Comparison of ENCODE assay signal across 36 mouse cellular contexts in genomic region chr3:129766971-129767794, GRCm38 (mm10). TPM values are rescaled to one million over a fixed set of nuclear protein-coding genes. Genes with fewer than 3 reads are reported as not detected.
DNase-seq lines count a peak whose midpoint lies in the region; ATAC-seq lines count a peak whose summit lies in the region.
"Had no signal": no experiment of that assay in that cellular context is flagged by ENCODE, and none has a peak within 500 bp of the region (broad histone marks: within the 10 kb centered on the region; RNA-seq: fewer than 3 reads in every experiment).

No protein-coding gene starts in this region.

- no peaks in the 10 kb centered on the region for H3K27me3 ChIP-seq in kidney, embryonic 16.5 days (ENCODE audit: insufficient read depth, low read length)
- H3K27me3 ChIP-seq: embryonic facial prominence, embryonic 15.5 days; forebrain, embryonic 12.5 days; midbrain, embryonic 13.5 days; neural tube, embryonic 13.5 days had no signal

- H3K4me2 ChIP-seq in kidney, embryonic 16.5 days (replicated peaks; ENCODE audit: low read depth, low read length): no peak overlapping the region
- H3K4me2 ChIP-seq: embryonic facial prominence, embryonic 15.5 days; forebrain, embryonic 12.5 days; midbrain, embryonic 13.5 days; neural tube, embryonic 13.5 days had no signal

- H3K9me3 ChIP-seq in kidney, embryonic 16.5 days (ENCODE audit: low read length): peaks cover 3% of the 10 kb centered on the region; the same call in 1 of the 2 replicates
- H3K9me3 ChIP-seq: embryonic facial prominence, embryonic 10.5 days; embryonic facial prominence, embryonic 15.5 days; midbrain, embryonic 13.5 days had no signal

- no peaks in the 10 kb centered on the region for H3K36me3 ChIP-seq in kidney, embryonic 16.5 days (ENCODE audit: insufficient read depth, low read length)
- H3K36me3 ChIP-seq: embryonic facial prominence, embryonic 10.5 days; embryonic facial prominence, embryonic 15.5 days; forebrain, embryonic 12.5 days; midbrain, embryonic 13.5 days; neural tube, embryonic 13.5 days had no signal

- no peak overlapping the region for H3K27ac ChIP-seq in kidney, embryonic 16.5 days (ENCODE audit: low read length)
- H3K27ac ChIP-seq: embryonic facial prominence, embryonic 10.5 days; embryonic facial prominence, embryonic 15.5 days; forebrain, embryonic 12.5 days; liver, embryonic 14.5 days; macrophage; midbrain, embryonic 13.5 days; neural tube, embryonic 13.5 days had no signal

- DNase-seq in heart, adult 11 months: peak; percentile 90
- DNase-seq in heart, postnatal 36 days: no peak
- peak; percentile 55 to 83 for DNase-seq in kidney, adult 8-10 months
- DNase-seq in gastrocnemius, postnatal 25 days: peak; percentile 50
- peak; percentile 66 for DNase-seq in skeletal muscle tissue, adult 2 months (ENCODE audit: low read depth, low spot score)
- no peak for DNase-seq in right cerebral cortex, postnatal 10 days (ENCODE audit: low spot score in 2 of 2)
- DNase-seq: adrenal gland, postnatal 25 days; cerebellum, adult 18-20 months; cerebellum, postnatal 25 days; forebrain, postnatal 0 days; heart, postnatal 14 days; layer of hippocampus, postnatal 36 days; left cerebral cortex, postnatal 4 days; lung, adult 2 months; lung, postnatal 10 days; right cerebral cortex, postnatal 14 days; spleen, adult 18-20 months; thymus, postnatal 14 days had no signal

- H3K9ac ChIP-seq in kidney, embryonic 16.5 days (replicated peaks; ENCODE audit: low read length): no peak overlapping the region
- H3K9ac ChIP-seq: embryonic facial prominence, embryonic 15.5 days; forebrain, embryonic 12.5 days; forebrain, postnatal 0 days; liver, embryonic 14.5 days; midbrain, embryonic 13.5 days; neural tube, embryonic 13.5 days had no signal

- 84% methylated on average over 10 of the region's 10 CpGs for WGBS in kidney, embryonic 16.5 days

- intact Hi-C loops in heart, postnatal 36 days (cut with DNase I): no loop called here

- no peaks in the 10 kb centered on the region for H3K4me1 ChIP-seq in kidney, embryonic 16.5 days (ENCODE audit: insufficient read depth, low read length)
- H3K4me1 ChIP-seq: embryonic facial prominence, embryonic 10.5 days; embryonic facial prominence, embryonic 15.5 days; forebrain, embryonic 12.5 days; midbrain, embryonic 13.5 days; neural tube, embryonic 13.5 days had no signal

- H3K4me3 ChIP-seq in kidney, embryonic 16.5 days (ENCODE audit: low read length): no peak overlapping the region
- H3K4me3 ChIP-seq: embryonic facial prominence, embryonic 10.5 days; embryonic facial prominence, embryonic 15.5 days; forebrain, embryonic 12.5 days; midbrain, embryonic 13.5 days; neural tube, embryonic 13.5 days had no signal

- no peak for ATAC-seq in kidney, embryonic 16.5 days (ENCODE audit: low FRiP score, low TSS enrichment)
- ATAC-seq: CD4-positive, CD25-positive, alpha-beta regulatory T cell, adult 4 months; forebrain, postnatal 0 days; hindbrain, embryonic 16.5 days; midbrain, embryonic 13.5 days had no signal

RNA-seq across cellular contexts. Expression of gene Egf, which starts 12.1 kb away (rescaled TPM):
- 1 to 10 TPM; 2.4 to 3.5 TPM for total RNA-seq in heart, postnatal 36 days (2021)
- polyA plus RNA-seq in kidney, embryonic 16.5 days (2015; fragmentation: Nextera tagmentation; extraction: Ambion mirVana): 2.3 and 2.4 TPM in 2 replicates
- 10 to 100 TPM; 18.2 to 23.7 TPM for total RNA-seq in gastrocnemius, postnatal 25 days (2021)

RNA-seq across cellular contexts. Expression of gene Lrit3, which starts 36.6 kb away (rescaled TPM):
- total RNA-seq in heart, postnatal 36 days (2021): not detected
- 0.10 TPM in 1 of 2 replicates, not detected in the other for polyA plus RNA-seq in kidney, embryonic 16.5 days (2015; fragmentation: Nextera tagmentation; extraction: Ambion mirVana)
- total RNA-seq in gastrocnemius, postnatal 25 days (2021): not detected
- total RNA-seq: adrenal gland, adult 18-20 months; adrenal gland, postnatal 25 days; forebrain, postnatal 0 days; heart, adult 8-10 months; heart, postnatal 14 days; layer of hippocampus, postnatal 36 days; megakaryocyte-erythroid progenitor cell, adult 5-6 weeks had no signal
- polyA plus RNA-seq: CD4-positive, CD25-positive, alpha-beta regulatory T cell, adult 4 months; embryonic facial prominence, embryonic 10.5 days; embryonic facial prominence, embryonic 15.5 days; forebrain, embryonic 12.5 days; forebrain, postnatal 0 days; heart, embryonic 14.5 days; hindbrain, embryonic 11.5 days; hindbrain, embryonic 16.5 days; intestine, embryonic 14.5 days; liver, embryonic 14.5 days; lung, adult 2 months; macrophage; midbrain, embryonic 13.5 days; neural tube, embryonic 13.5 days; stomach, embryonic 16.5 days had no signal

RNA-seq across cellular contexts. Expression of gene Rrh, which starts 55.2 kb away (rescaled TPM):
- total RNA-seq in heart, postnatal 36 days (2021): not detected
- polyA plus RNA-seq in kidney, embryonic 16.5 days (2015; fragmentation: Nextera tagmentation; extraction: Ambion mirVana): not detected in 2 replicates
- not detected for total RNA-seq in gastrocnemius, postnatal 25 days (2021)
- total RNA-seq: adrenal gland, adult 18-20 months; heart, postnatal 14 days had no signal
- polyA plus RNA-seq: heart, embryonic 14.5 days; hindbrain, embryonic 11.5 days; intestine, embryonic 14.5 days; large intestine, adult 2 months; stomach, embryonic 16.5 days had no signal

Comparison
In these comparisons a context has a peak if more than half of its experiments do, and no peak if none do; other contexts are left out.
1. DNase-seq: peak in heart, adult 11 months (single experiment), kidney, adult 8-10 months (2 of 2), gastrocnemius, postnatal 25 days (single experiment) and skeletal muscle tissue, adult 2 months (single experiment); none in heart, postnatal 36 days (0 of 2) and right cerebral cortex, postnatal 10 days (0 of 2).
2. RNA of gene Egf, which starts 12.1 kb away (total RNA-seq): 18.2 to 23.7 TPM in gastrocnemius, postnatal 25 days; 2.4 to 3.5 TPM in heart, postnatal 36 days; every median in the first group is over 4 times any median in the second.